Mouse (Mus musculus) stomach, embryonic 15.5 days (tissue): ENCODE measurements at regions not wholly inside any gene's neighbourhood (a gene's known extent, or its start where the extent isn't known, plus 50 kb on each side); places are given as distances from the start of the nearest gene placed in this dataset.

Experiments used
- ATAC-seq: fragments of 200-750 bp; cut with Nextera tagmentation; 2 replicates; pipeline ENCODE4 v1.8.0; 2017; ENCODE audit warnings: low read depth, moderate number of reproducible peaks, moderate TSS enrichment; ENCODE audit not compliant: insufficient read depth, low FRiP score
- H3K27ac ChIP-seq: fragments of 300-500 bp; sonication (generic); 2 replicates; pipeline ENCODE4 v1.5.1; 2015; ENCODE audit warnings: mild to moderate bottlenecking, inconsistent platforms
- H3K27me3 ChIP-seq: fragments of 300-500 bp; sonication (generic); replicated peaks from 2 replicates; pipeline ENCODE4 v1.6.1; 2015; ENCODE audit warnings: inconsistent platforms
- H3K36me3 ChIP-seq: fragments of 300-500 bp; sonication (generic); 2 replicates; pipeline ENCODE4 v1.6.1; 2015; ENCODE audit warnings: inconsistent platforms
- H3K4me1 ChIP-seq: fragments of 300-500 bp; sonication (generic); 2 replicates; pipeline ENCODE4 v1.6.1; 2015; ENCODE audit warnings: inconsistent platforms
- H3K4me2 ChIP-seq: fragments of 300-500 bp; sonication (generic); 2 replicates; pipeline ENCODE4 v1.6.1; 2015; ENCODE audit warnings: mild to moderate bottlenecking, inconsistent platforms
- H3K4me3 ChIP-seq: fragments of 300-500 bp; sonication (generic); replicated peaks from 2 replicates; pipeline ENCODE4 v1.5.1; 2015; ENCODE audit warnings: inconsistent platforms
- H3K9ac ChIP-seq: fragments of 300-500 bp; sonication (generic); 2 replicates; pipeline ENCODE4 v1.6.1; 2015; ENCODE audit warnings: inconsistent platforms
- H3K9me3 ChIP-seq: fragments of 300-500 bp; sonication (generic); 2 replicates; pipeline ENCODE4 v1.6.1; 2016; ENCODE audit warnings: inconsistent platforms
- WGBS: fragments of 180-500 bp; shearing (Covaris S2); methylation state at CpG from one replicate; pipeline ENCODE4 v1.1.7; 2015; 5-methylcytosine and 5-hydroxymethylcytosine counted together

- Histone ChIP-seq H3K4me1 (no peaks in the 10 kb centered on the region), H3K27ac (no peak overlapping the region), H3K9me3 (no peaks in the 10 kb centered on the region), H3K4me2 (no peak overlapping the region), H3K4me3 (no peak overlapping the region), H3K36me3 (no peaks in the 10 kb centered on the region), H3K9ac (no peak overlapping the region), H3K27me3 (no peaks in the 10 kb centered on the region)
- ATAC-seq = no peak
- WGBS = 91% methylated on average over 3 of the region's 3 CpGs
Measured at GRCm38 (mm10) chr2:3947432-3947831, 70.1 kb upstream of the Frmd4a start.

- no peaks in the 10 kb centered on the region for H3K27me3 ChIP-seq
- no peak overlapping the region for H3K4me2 ChIP-seq
- H3K27ac ChIP-seq = no peak overlapping the region
- 55% methylated on average over 1 of the region's 1 CpGs for WGBS
- H3K9me3 ChIP-seq = no peaks in the 10 kb centered on the region
- no peaks in the 10 kb centered on the region for H3K4me1 ChIP-seq
- ATAC-seq = no peak
- no peaks in the 10 kb centered on the region for H3K36me3 ChIP-seq
- no peak overlapping the region for H3K4me3 ChIP-seq
- no peak overlapping the region for H3K9ac ChIP-seq
Measured at GRCm38 (mm10) chr2:3948331-3948730, 69.2 kb upstream of the Frmd4a start.

GRCm38 (mm10) chr2:3957491-3957890 lies 60.0 kb upstream of the Frmd4a start:
- Histone ChIP-seq H3K27ac (no peak overlapping the region), H3K9me3 (no peaks in the 10 kb centered on the region), H3K27me3 (no peaks in the 10 kb centered on the region), H3K36me3 (no peaks in the 10 kb centered on the region), H3K4me2 (no peak overlapping the region), H3K4me1 (0 out of 2 replicates have a peak, but pooled peaks cover 4% of the 10 kb centered on the region), H3K9ac (no peak overlapping the region), H3K4me3 (no peak overlapping the region)
- ATAC-seq = no peak

DNA sequence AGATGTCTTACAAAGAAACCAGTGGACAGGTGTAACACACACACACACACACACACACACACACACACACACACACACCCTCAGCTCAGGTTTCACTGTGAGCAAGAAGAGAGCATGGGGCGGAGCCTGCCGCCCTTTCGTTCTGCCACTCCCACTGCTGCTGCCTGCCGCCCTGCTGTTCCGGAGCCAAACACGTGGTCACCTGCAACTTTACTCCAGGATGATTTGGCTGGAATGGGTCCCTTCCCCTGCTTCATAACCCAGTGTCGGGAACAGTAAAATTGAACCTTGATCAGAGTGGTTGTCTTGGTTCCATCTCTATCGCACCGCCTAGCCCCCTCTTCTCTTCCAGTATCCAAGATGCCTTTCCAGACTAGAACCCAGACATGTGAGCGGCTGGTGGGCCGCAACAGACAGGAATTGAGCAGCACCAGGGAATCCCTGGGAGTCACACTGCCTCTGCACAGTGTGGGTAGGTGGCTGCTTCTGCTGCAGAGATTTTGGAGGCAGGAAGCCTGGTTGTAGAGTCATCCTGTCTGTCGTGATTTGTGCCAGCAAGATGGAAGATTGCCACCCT lies 59.4 kb upstream of the Frmd4a start:
- Histone ChIP-seq H3K4me3 (no peak overlapping the region), H3K27ac (no peak overlapping the region), H3K9ac (no peak overlapping the region), H3K4me1 (0 out of 2 replicates have a peak, but pooled peaks cover 4% of the 10 kb centered on the region), H3K9me3 (no peaks in the 10 kb centered on the region), H3K4me2 (peak overlapping the region; percentile 40), H3K36me3 (no peaks in the 10 kb centered on the region), H3K27me3 (no peaks in the 10 kb centered on the region)
- peak; percentile 70; the same call in 1 of the 2 replicates for ATAC-seq
- 17% methylated on average over 12 of the region's 12 CpGs for WGBS

GRCm38 (mm10) chr2:3958711-3959110 lies 58.8 kb upstream of the Frmd4a start:
- H3K36me3 ChIP-seq = no peaks in the 10 kb centered on the region
- no peaks in the 10 kb centered on the region for H3K27me3 ChIP-seq
- 0 out of 2 replicates have a peak, but pooled peaks cover 4% of the 10 kb centered on the region for H3K4me1 ChIP-seq
- H3K27ac ChIP-seq = no peak overlapping the region
- WGBS = 71% methylated on average over 4 of the region's 4 CpGs
- no peak for ATAC-seq
- no peak overlapping the region for H3K9ac ChIP-seq
- no peak overlapping the region for H3K4me3 ChIP-seq
- no peaks in the 10 kb centered on the region for H3K9me3 ChIP-seq
- no peak overlapping the region for H3K4me2 ChIP-seq

- no peak for ATAC-seq
- H3K9ac ChIP-seq = no peak overlapping the region
- H3K9me3 ChIP-seq = no peaks in the 10 kb centered on the region
- 88% methylated on average over 1 of the region's 1 CpGs for WGBS
- no peak overlapping the region for H3K4me3 ChIP-seq
- H3K27me3 ChIP-seq = no peaks in the 10 kb centered on the region
- 0 out of 2 replicates have a peak, but pooled peaks cover 4% of the 10 kb centered on the region for H3K4me1 ChIP-seq
- no peak overlapping the region for H3K27ac ChIP-seq
- no peak overlapping the region for H3K4me2 ChIP-seq
- no peaks in the 10 kb centered on the region for H3K36me3 ChIP-seq
Measured at GRCm38 (mm10) chr2:3959181-3959580, 58.3 kb upstream of the Frmd4a start.

GRCm38 (mm10) chr2:3960213-3960612 lies 57.3 kb upstream of the Frmd4a start:
- no peaks in the 10 kb centered on the region for H3K27me3 ChIP-seq
- no peaks in the 10 kb centered on the region for H3K36me3 ChIP-seq
- H3K4me3 ChIP-seq = no peak overlapping the region
- no peak overlapping the region for H3K4me2 ChIP-seq
- 74% methylated on average over 5 of the region's 5 CpGs for WGBS
- H3K4me1 ChIP-seq = 0 out of 2 replicates have a peak, but pooled peaks cover 4% of the 10 kb centered on the region
- H3K9ac ChIP-seq = no peak overlapping the region
- no peak for ATAC-seq
- no peaks in the 10 kb centered on the region for H3K9me3 ChIP-seq
- no peak overlapping the region for H3K27ac ChIP-seq

DNA sequence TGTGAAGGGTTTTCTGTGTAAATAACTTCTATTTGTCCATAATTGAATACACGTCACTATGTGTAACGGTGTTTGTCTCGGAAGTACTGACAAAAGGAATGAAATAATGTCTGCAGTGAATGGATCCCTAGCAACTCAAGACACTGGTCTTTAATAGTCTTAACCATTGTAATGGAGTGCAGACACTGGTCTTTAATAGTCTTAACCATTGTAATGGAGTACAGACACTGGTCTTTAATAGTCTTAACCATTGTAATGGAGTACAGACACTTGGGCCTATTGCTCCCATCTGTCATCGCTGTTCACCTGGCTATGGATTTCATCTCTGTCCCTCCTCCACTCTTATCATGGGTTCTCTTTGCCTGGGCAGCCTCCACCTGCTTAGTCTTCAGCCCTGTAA lies 53.2 kb upstream of the Frmd4a start:
- H3K4me3 ChIP-seq = no peak overlapping the region
- 92% methylated on average over 4 of the region's 4 CpGs for WGBS
- H3K27me3 ChIP-seq = no peaks in the 10 kb centered on the region
- no peaks in the 10 kb centered on the region for H3K4me1 ChIP-seq
- no peak overlapping the region for H3K27ac ChIP-seq
- H3K9ac ChIP-seq = no peak overlapping the region
- no peak overlapping the region for H3K4me2 ChIP-seq
- peak; percentile 100 for ATAC-seq
- H3K9me3 ChIP-seq = no peaks in the 10 kb centered on the region
- H3K36me3 ChIP-seq = no peaks in the 10 kb centered on the region
